Mouse (Mus musculus) embryonic facial prominence, embryonic 13.5 days (tissue): ENCODE measurements around the gene Mdm2. TPM values are rescaled to one million over a fixed set of nuclear protein-coding genes. Genes with fewer than 3 reads are reported as not detected.

Experiments
- ATAC-seq: fragments of 200-750 bp; cut with Nextera tagmentation; 2 replicates; pipeline ENCODE4 v1.8.0; 2017; ENCODE audit warnings: low read depth; ENCODE audit not compliant: insufficient number of reproducible peaks, insufficient read depth, low FRiP score, low TSS enrichment
- H3K27ac ChIP-seq: fragments of 300-500 bp; sonication (generic); 2 replicates; pipeline ENCODE4 v1.5.1; 2015; ENCODE audit warnings: moderate library complexity, mild to moderate bottlenecking, inconsistent platforms
- H3K27me3 ChIP-seq: fragments of 300-500 bp; sonication (generic); 2 replicates; pipeline ENCODE4 v1.6.1; 2015; ENCODE audit warnings: mild to moderate bottlenecking, inconsistent platforms
- H3K36me3 ChIP-seq: fragments of 300-500 bp; sonication (generic); 2 replicates; pipeline ENCODE4 v1.6.1; 2015; ENCODE audit warnings: mild to moderate bottlenecking, inconsistent platforms
- H3K4me1 ChIP-seq: fragments of 300-500 bp; sonication (generic); 2 replicates; pipeline ENCODE4 v1.6.1; 2015; ENCODE audit warnings: inconsistent platforms
- H3K4me2 ChIP-seq: fragments of 300-500 bp; sonication (generic); 2 replicates; pipeline ENCODE4 v1.6.1; 2015; ENCODE audit warnings: moderate library complexity, mild to moderate bottlenecking, inconsistent platforms
- H3K4me3 ChIP-seq: fragments of 300-500 bp; sonication (generic); 2 replicates; pipeline ENCODE4 v1.5.1; 2015; ENCODE audit warnings: mild to moderate bottlenecking, inconsistent platforms
- H3K9ac ChIP-seq: fragments of 300-500 bp; sonication (generic); 2 replicates; pipeline ENCODE4 v1.6.1; 2015; ENCODE audit warnings: mild to moderate bottlenecking, inconsistent platforms
- H3K9me3 ChIP-seq: fragments of 300-500 bp; sonication (generic); 2 replicates; pipeline ENCODE4 v1.6.1; 2016; ENCODE audit warnings: inconsistent platforms
- WGBS: fragments of 180-500 bp; shearing (Covaris S2); methylation state at CpG from one replicate; pipeline ENCODE4 v1.1.7; 2015; ENCODE audit warnings: mixed read lengths; 5-methylcytosine and 5-hydroxymethylcytosine counted together
- polyA plus RNA-seq: library from polyadenylated mRNA; unstranded; fragments of >200 nt; fragmentation: Nextera tagmentation; extraction: Ambion mirVana; gene quantifications from 2 replicates; pipeline ENCODE4 v1.2.1, GENCODE M21; 2015

The Mdm2 gene
- polyA plus RNA-seq, 1 experiment from 2014 or later, result 49.3 TPM

- no peak for ATAC-seq
- no peaks in the 10 kb centered on the region for H3K4me1 ChIP-seq
- WGBS, result 92% methylated on average over 10 of the region's 10 CpGs
- no peaks in the 10 kb centered on the region for H3K27me3 ChIP-seq
- H3K4me3 ChIP-seq, result no peak overlapping the region
- no peak overlapping the region for H3K27ac ChIP-seq
- H3K4me2 ChIP-seq, result no peak overlapping the region
- H3K36me3 ChIP-seq, result peaks cover 93% of the 10 kb centered on the region
- H3K9ac ChIP-seq, result no peak overlapping the region
- no peaks in the 10 kb centered on the region for H3K9me3 ChIP-seq
These were observed 12.0 kb downstream of the Mdm2 start for GRCm38 (mm10) chr10:117698313-117699138.

DNA sequence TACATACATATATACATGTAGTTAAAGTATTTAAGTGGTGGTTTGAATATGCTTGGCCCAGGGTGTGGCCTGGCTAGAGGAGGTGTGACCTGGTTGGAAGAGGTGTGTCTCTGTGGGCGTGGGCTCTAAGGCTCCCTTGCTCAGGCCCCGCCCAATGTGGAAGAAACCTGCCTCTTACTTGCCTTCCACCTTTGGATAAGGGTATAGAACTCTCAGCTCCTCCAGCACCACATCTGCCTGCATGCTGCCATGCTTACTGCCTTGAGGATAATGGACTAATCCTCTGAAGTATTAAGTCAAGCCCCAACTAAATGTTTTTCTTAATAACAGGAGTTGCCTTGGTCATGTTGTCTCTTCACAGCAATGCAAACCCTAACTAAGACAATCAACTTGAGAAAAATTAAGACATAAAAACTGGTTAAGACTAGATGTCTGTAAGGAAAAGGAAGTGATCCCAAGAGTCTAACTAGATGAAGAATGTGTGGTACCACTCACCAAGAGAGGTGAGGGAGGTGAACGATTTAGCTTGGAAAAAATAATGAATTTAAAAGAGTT is 12.9 kb downstream of the Mdm2 start:
- H3K4me1 ChIP-seq, result no peaks in the 10 kb centered on the region
- H3K9ac ChIP-seq, result no peak overlapping the region
- no peak for ATAC-seq
- WGBS, result 84% methylated on average over 3 of the region's 3 CpGs
- no peak overlapping the region for H3K27ac ChIP-seq
- H3K4me2 ChIP-seq, result no peak overlapping the region
- H3K4me3 ChIP-seq, result no peak overlapping the region
- H3K36me3 ChIP-seq, result peaks cover 90% of the 10 kb centered on the region
- no peaks in the 10 kb centered on the region for H3K27me3 ChIP-seq
- no peaks in the 10 kb centered on the region for H3K9me3 ChIP-seq

GRCm38 (mm10) chr10:117696827-117697560 is 13.6 kb downstream of the Mdm2 start:
- ATAC-seq, result no peak
- WGBS, result 92% methylated on average over 6 of the region's 6 CpGs
- Histone ChIP-seq H3K4me1 (no peaks in the 10 kb centered on the region), H3K36me3 (peaks cover 92% of the 10 kb centered on the region), H3K4me2 (no peak overlapping the region), H3K27me3 (no peaks in the 10 kb centered on the region), H3K4me3 (no peak overlapping the region), H3K9ac (no peak overlapping the region), H3K27ac (no peak overlapping the region), H3K9me3 (no peaks in the 10 kb centered on the region)

DNA sequence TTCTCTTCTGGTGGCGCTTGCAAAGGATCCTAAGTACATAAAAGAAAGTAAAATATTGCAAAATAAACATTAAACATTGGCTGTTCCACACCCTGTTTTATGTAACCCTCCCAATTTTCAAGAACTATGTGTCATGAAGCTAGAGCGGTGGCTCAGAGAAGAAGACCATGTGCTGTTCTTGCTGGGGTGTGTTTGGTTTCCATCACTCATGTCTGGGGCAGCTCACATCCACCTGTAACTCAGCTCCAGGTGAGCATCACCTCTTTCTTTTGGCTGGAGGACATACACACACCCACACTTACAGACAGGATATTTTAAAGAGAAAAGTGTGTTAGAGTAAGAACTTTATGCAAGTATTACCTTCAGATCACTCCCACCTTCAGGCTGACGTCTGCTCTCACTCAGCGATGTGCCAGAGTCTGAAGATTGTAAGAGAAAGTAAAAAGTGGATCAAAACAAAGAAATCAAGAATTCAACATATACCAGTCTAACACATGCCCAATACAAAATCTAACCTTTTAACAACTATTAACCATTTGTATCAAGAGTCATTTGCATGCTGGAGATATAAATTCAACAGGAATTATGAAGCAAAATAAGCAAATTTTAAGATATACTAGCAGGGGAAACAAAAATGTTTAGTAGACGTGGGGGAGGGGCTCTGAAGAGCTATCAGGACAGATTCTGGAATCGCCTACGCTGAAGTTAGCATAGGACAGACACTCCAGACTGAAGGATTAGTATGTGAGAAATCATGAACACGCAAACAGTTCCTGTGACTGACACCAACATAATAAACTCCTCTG is 14.3 kb downstream of the Mdm2 start:
- Histone ChIP-seq H3K27ac (no peak overlapping the region), H3K4me3 (no peak overlapping the region), H3K9me3 (no peaks in the 10 kb centered on the region), H3K4me2 (no peak overlapping the region), H3K9ac (no peak overlapping the region), H3K4me1 (no peaks in the 10 kb centered on the region), H3K36me3 (peaks cover 92% of the 10 kb centered on the region), H3K27me3 (no peaks in the 10 kb centered on the region)
- ATAC-seq, result no peak
- 91% methylated on average over 8 of the region's 8 CpGs for WGBS

DNA sequence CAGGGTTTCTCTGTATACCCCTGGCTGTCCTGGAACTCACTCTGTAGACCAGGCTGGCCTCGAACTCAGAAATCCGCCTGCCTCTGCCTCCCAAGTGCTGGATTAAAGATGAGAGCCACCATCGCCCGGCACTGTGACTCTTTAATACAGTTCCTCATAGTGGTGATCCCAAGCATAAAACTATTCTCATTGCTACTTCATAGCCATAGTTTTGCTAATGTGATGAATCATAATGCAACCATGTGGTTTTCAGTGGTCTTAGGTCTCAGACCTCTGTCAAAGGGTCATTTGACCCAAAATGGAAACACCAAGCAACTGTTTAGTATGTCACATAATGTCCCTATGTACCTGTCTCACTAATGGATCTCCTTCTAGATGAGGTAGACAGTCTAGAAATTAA is 15.0 kb downstream of the Mdm2 start:
- Histone ChIP-seq H3K36me3 (peaks cover 92% of the 10 kb centered on the region), H3K27me3 (no peaks in the 10 kb centered on the region), H3K27ac (no peak overlapping the region), H3K4me3 (no peak overlapping the region), H3K9me3 (no peaks in the 10 kb centered on the region), H3K4me2 (no peak overlapping the region), H3K4me1 (no peaks in the 10 kb centered on the region), H3K9ac (no peak overlapping the region)
- 94% methylated on average over 4 of the region's 4 CpGs for WGBS
- ATAC-seq, result no peak

DNA sequence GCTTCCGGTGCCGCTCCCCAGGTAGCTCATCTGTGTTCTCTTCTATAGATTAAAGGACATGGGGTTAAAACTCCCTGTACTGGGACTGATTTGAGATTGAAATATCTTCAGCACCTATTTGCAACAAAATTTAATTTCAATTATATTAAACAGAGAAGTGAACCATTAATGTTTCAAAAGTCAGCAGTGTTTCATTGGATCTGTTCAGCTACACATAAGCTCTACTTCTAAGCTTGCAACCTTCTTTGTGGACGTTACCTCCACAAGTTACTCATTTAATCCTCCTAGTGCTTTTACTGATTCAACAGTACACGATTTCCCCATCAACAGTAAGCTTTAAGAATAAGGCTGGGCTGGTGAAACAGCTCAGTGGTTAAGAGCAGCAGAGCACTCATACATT is 15.5 kb downstream of the Mdm2 start:
- Histone ChIP-seq H3K4me3 (no peak overlapping the region), H3K4me2 (no peak overlapping the region), H3K27me3 (no peaks in the 10 kb centered on the region), H3K36me3 (peaks cover 92% of the 10 kb centered on the region), H3K27ac (no peak overlapping the region), H3K4me1 (no peaks in the 10 kb centered on the region), H3K9me3 (no peaks in the 10 kb centered on the region), H3K9ac (no peak overlapping the region)
- no peak for ATAC-seq
- WGBS, result 93% methylated on average over 4 of the region's 4 CpGs

- Histone ChIP-seq H3K9ac (no peak overlapping the region), H3K27me3 (no peaks in the 10 kb centered on the region), H3K4me3 (no peak overlapping the region), H3K36me3 (peaks cover 90% of the 10 kb centered on the region), H3K4me1 (no peaks in the 10 kb centered on the region), H3K27ac (no peak overlapping the region), H3K9me3 (no peaks in the 10 kb centered on the region), H3K4me2 (no peak overlapping the region)
- WGBS, result 93% methylated on average over 6 of the region's 6 CpGs
- no peak for ATAC-seq
These were observed 16.2 kb downstream of the Mdm2 start for GRCm38 (mm10) chr10:117694255-117694953.

- H3K27ac ChIP-seq, result no peak overlapping the region
- H3K36me3 ChIP-seq, result peaks cover 89% of the 10 kb centered on the region
- H3K9me3 ChIP-seq, result no peaks in the 10 kb centered on the region
- H3K4me1 ChIP-seq, result no peaks in the 10 kb centered on the region
- ATAC-seq, result no peak
- no peaks in the 10 kb centered on the region for H3K27me3 ChIP-seq
- no peak overlapping the region for H3K4me2 ChIP-seq
- no peak overlapping the region for H3K9ac ChIP-seq
- H3K4me3 ChIP-seq, result no peak overlapping the region
- WGBS, result 93% methylated on average over 5 of the region's 5 CpGs
These were observed 17.6 kb downstream of the Mdm2 start for GRCm38 (mm10) chr10:117692953-117693352.

DNA sequence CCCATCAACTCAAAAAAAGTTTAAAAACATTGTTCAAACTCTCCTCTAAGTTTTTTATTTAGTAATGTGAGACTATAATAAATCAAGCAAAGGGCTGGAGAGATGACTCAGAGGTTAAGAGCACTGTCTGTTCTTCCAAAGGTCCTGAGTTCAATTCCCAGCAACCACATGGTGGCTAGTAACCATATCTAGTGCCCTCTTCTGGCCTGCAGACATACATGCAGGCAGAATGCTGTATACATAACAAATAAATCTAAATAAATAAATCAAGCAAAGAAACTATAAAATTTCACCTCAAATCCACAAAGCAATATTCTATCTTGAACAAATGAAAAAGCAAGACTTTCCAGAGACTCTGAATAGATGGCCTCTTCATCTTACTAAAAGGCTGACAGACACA is 18.4 kb downstream of the Mdm2 start:
- peaks cover 85% of the 10 kb centered on the region for H3K36me3 ChIP-seq
- H3K4me1 ChIP-seq, result no peaks in the 10 kb centered on the region
- no peak for ATAC-seq

GRCm38 (mm10) chr10:117691389-117691968 is 19.1 kb downstream of the Mdm2 start:
- Histone ChIP-seq H3K9me3 (no peaks in the 10 kb centered on the region), H3K27ac (no peak overlapping the region), H3K4me2 (no peak overlapping the region), H3K9ac (no peak overlapping the region), H3K36me3 (peaks cover 79% of the 10 kb centered on the region), H3K4me1 (no peaks in the 10 kb centered on the region), H3K4me3 (no peak overlapping the region), H3K27me3 (no peaks in the 10 kb centered on the region)
- WGBS, result 94% methylated on average over 10 of the region's 10 CpGs
- ATAC-seq, result no peak

More for the DNA sequence above, 18.4 kb downstream of the Mdm2 start:
- no peak overlapping the region for H3K4me2 ChIP-seq
- H3K27me3 ChIP-seq, result no peaks in the 10 kb centered on the region
- H3K9me3 ChIP-seq, result no peaks in the 10 kb centered on the region
- no peak overlapping the region for H3K9ac ChIP-seq
- H3K4me3 ChIP-seq, result no peak overlapping the region
- H3K27ac ChIP-seq, result no peak overlapping the region
